Mouse (Mus musculus) cortical plate, adult 2 months (tissue): Measurements from ENCODE around the gene Lpcat4.
A peak's percentile ranks its signal among the peaks of the same experiment; 100 is the strongest.

Experiments used
- CTCF ChIP-seq: fragments of 200-500 bp; IDR thresholded peaks from 2 replicates; pipeline ENCODE4 v1.5.1; 2011; ENCODE audit warnings: mild to moderate bottlenecking, control low read depth, low read length; ENCODE audit not compliant: insufficient read depth; ENCODE audit errors: extremely low read depth
- POLR2A ChIP-seq: fragments of 200-500 bp; IDR thresholded peaks from 2 replicates; pipeline ENCODE4 v1.6.1; 2011; ENCODE audit warnings: mild to moderate bottlenecking, low read length, control low read depth; ENCODE audit not compliant: insufficient read depth; ENCODE audit errors: extremely low read depth

DNA sequence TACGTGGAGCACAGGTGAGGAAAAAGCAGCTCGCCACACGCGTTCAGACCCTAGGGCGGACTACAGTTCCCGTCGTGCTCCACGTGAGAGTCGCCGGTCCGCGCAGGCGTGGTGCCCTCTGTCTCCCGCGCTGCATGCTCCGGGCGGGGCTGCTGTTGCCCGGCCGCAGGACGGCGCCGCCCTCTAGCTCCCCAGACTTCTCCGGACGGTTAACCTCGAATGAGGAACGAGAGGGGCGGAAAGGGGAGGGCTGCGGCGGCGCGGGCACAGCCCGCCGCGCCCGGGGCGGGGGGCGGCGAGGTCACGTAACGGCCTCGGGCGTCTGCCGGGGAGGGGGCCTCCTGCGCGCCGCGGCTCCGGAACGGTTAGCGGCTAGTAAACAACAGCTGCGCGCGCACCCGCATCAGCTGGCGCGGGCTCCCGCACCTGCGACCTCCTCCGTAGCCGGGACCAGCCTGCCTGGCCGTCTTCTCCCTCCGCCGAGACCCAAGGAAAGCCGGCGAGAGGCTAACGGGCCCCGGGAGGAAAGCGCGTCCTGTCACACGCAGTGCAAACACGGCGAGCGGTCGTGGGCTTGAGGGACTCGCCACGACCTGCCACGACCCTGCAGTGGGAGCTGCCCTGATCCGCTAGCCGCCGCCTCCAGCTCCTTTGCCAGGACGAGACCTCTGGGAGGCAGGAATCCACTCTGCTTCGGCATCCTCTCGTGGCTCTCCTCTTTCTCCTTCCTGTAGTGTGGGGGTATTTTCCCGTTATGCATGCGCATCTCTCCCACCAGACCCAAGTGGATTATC, 26.4 kb downstream of the Lpcat4 start, which contains the start of gene Slc12a6:
- TF ChIP-seq CTCF (no peak), POLR2A (peak; percentile 51; the same call in 1 of the 2 replicates)
